Mouse (Mus musculus): ENCODE results near the gene Osr1.

Osr1 gene

GRCm38 (mm10) chr12:9587732-9588131 lies 17.8 kb downstream of the Osr1 start:
- DNase-seq (ENCODE audit: low spot score) = no peak

DNA sequence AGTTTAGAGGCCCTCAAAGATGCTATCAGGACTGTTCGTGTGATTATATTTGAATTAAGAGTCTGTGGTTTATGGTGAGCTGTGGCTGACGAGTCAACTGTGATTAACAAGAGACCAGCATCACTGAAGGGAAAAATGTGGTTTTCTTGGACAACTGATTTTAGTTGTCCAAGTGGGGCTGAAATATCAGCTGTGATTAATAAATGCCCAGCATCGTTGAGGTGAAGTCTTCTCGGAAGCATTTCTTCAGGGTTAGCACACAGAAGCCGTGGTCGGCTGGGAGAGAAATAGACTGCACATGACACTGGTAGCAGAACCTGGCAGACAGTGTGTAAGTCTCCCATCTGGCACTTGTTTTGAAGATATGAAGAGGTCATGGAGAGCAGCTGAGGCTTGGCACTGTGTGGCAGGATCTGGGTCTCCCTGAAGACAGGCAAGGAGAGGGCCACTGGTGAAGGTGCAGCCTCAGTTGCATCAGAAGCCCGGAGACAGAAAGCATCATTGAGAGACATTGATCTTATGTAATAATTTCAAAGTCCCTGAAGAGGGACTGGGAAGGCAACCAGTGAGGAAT lies 19.7 kb downstream of the Osr1 start:
- DNase-seq (ENCODE audit: low spot score) = no peak

- DNase-seq (ENCODE audit: low spot score) = no peak
Observed at GRCm38 (mm10) chr12:9591141-9591540, 21.2 kb downstream of the Osr1 start.

DNA sequence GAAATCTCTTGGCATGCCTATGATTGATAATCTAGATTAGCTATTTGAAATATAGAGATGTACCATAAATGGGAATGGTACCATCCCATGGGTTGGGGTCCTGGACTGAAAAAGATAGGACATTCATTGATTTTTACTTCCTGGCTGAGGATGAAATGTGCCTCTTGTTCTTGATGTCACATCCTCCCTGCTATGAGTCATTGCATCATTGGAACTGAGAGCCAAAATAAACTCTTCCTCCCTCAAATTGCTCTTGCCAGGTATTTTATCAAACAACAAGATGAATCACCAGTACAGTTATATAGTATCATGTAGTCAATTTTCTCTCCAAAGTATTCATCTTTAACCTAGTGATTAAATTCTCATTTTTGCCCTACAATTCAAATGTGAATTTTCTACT lies 28.3 kb downstream of the Osr1 start:
- DNase-seq (ENCODE audit: low spot score) = no peak
